Comparison of ENCODE assay signal across 19 mouse cellular contexts in genomic region chr15:81336466-81336865, GRCm38 (mm10). TPM values are rescaled to one million over a fixed set of nuclear protein-coding genes. Genes with fewer than 3 reads are reported as not detected.
DNase-seq lines count a peak whose midpoint lies in the region; ATAC-seq and TF ChIP-seq lines count a peak whose summit lies in the region.
"Had no signal": no experiment of that assay in that cellular context is flagged by ENCODE, and none has a peak within 500 bp of the region (broad histone marks: within the 10 kb centered on the region; RNA-seq: fewer than 3 reads in every experiment).

No protein-coding gene starts in this region.

- H3K27ac ChIP-seq in forebrain, postnatal 0 days (ENCODE audit: low read depth, low read length) = peak overlapping the region; percentile 54; the same call in 1 of the 2 replicates
- H3K27ac ChIP-seq in forebrain, embryonic 12.5 days = no peak overlapping the region
- peak overlapping the region; percentile 54; the same call in 1 of the 2 replicates for H3K27ac ChIP-seq in left cerebral cortex, adult 2 months
- H3K27ac ChIP-seq in cerebellum, adult 2 months (ENCODE audit: insufficient read depth, low read length) = peak overlapping the region; percentile 3; the same call in 1 of the 2 replicates
- H3K27ac ChIP-seq: heart, embryonic 15.5 days had no signal

- H3K4me2 ChIP-seq in forebrain, postnatal 0 days (ENCODE audit: low read depth) = no peak overlapping the region
- H3K4me2 ChIP-seq in forebrain, embryonic 12.5 days = no peak overlapping the region
- H3K4me2 ChIP-seq: heart, embryonic 15.5 days had no signal

- no peaks in the 10 kb centered on the region for H3K9me3 ChIP-seq in forebrain, postnatal 0 days (ENCODE audit: low read length)
- H3K9me3 ChIP-seq in forebrain, embryonic 12.5 days = no peaks in the 10 kb centered on the region
- H3K9me3 ChIP-seq: heart, embryonic 15.5 days had no signal

- no peaks in the 10 kb centered on the region for H3K27me3 ChIP-seq in forebrain, postnatal 0 days (ENCODE audit: insufficient read depth, low read length)
- H3K27me3 ChIP-seq in forebrain, embryonic 12.5 days = no peaks in the 10 kb centered on the region
- no peaks in the 10 kb centered on the region for H3K27me3 ChIP-seq in cerebellum, adult 2 months (ENCODE audit: control insufficient read depth, insufficient read depth, low read length)
- H3K27me3 ChIP-seq: heart, embryonic 15.5 days had no signal

- WGBS in forebrain, postnatal 0 days = 69% methylated on average over 5 of the region's 5 CpGs
- WGBS in forebrain, embryonic 12.5 days = 95% methylated on average over 5 of the region's 5 CpGs
- WGBS in cerebellum, adult 2 months = 17% methylated on average over 5 of the region's 5 CpGs

- no peak overlapping the region for H3K4me3 ChIP-seq in forebrain, postnatal 0 days (ENCODE audit: low read depth, low read length)
- H3K4me3 ChIP-seq in forebrain, embryonic 12.5 days (replicated peaks) = no peak overlapping the region
- no peak overlapping the region for H3K4me3 ChIP-seq in left cerebral cortex, adult 2 months
- H3K4me3 ChIP-seq in cerebellum, adult 2 months (replicated peaks; ENCODE audit: insufficient read depth, low read depth, low read length) = no peak overlapping the region
- H3K4me3 ChIP-seq: heart, embryonic 15.5 days had no signal

- TF ChIP-seq CTCF in forebrain, postnatal 0 days (IDR thresholded peaks at IDR 0.05; ENCODE audit: low read depth) = no peak
- no peak for TF ChIP-seq CTCF in left cerebral cortex, adult 2 months (IDR thresholded peaks at IDR 0.05)
- TF ChIP-seq CTCF in cerebellum, adult 2 months (IDR thresholded peaks at IDR 0.05; ENCODE audit: borderline replicate concordance, insufficient read depth, low read depth, low read length) = no peak

- ATAC-seq in forebrain, postnatal 0 days = peak; percentile 67
- no peak for ATAC-seq in forebrain, embryonic 12.5 days (ENCODE audit: low FRiP score)
- ATAC-seq: inflammation-experienced regulatory T-cells, adult 6 months; liver, postnatal 0 days; midbrain, embryonic 16.5 days had no signal

- DNase-seq in forebrain, postnatal 0 days = no peak
- DNase-seq in left cerebral cortex, adult 2 months (ENCODE audit: extremely low spot score in 1 of 2, low spot score in 2 of 2) = no peak
- no peak for DNase-seq in left cerebral cortex, adult 8-10 months (ENCODE audit: low spot score in 2 of 2)
- DNase-seq in cerebellum, adult 2 months = peak; percentile 61 to 72
- DNase-seq in right cerebral cortex, postnatal 4 days = peak; percentile 33
- no peak for DNase-seq in adrenal gland, postnatal 10 days
- DNase-seq in spleen, postnatal 36 days (ENCODE audit: low spot score in 2 of 2) = no peak
- DNase-seq: adrenal gland, postnatal 25 days; heart, adult 18-20 months; kidney, adult 8-10 months; kidney, postnatal 25 days; layer of hippocampus, adult 9-11 months; liver; liver, postnatal 0 days; thymus, postnatal 36 days had no signal

- H3K36me3 ChIP-seq in forebrain, postnatal 0 days (ENCODE audit: insufficient read depth) = peaks cover 36% of the 10 kb centered on the region
- peaks cover 57% of the 10 kb centered on the region for H3K36me3 ChIP-seq in forebrain, embryonic 12.5 days (replicated peaks)

- no peaks in the 10 kb centered on the region for H3K4me1 ChIP-seq in forebrain, postnatal 0 days (ENCODE audit: insufficient read depth)
- no peaks in the 10 kb centered on the region for H3K4me1 ChIP-seq in forebrain, embryonic 12.5 days
- H3K4me1 ChIP-seq in cerebellum, adult 2 months (ENCODE audit: control insufficient read depth, insufficient read depth, low read length) = peaks cover 18% of the 10 kb centered on the region
- H3K4me1 ChIP-seq: heart, embryonic 15.5 days had no signal

- no peak overlapping the region for H3K9ac ChIP-seq in forebrain, postnatal 0 days
- H3K9ac ChIP-seq in forebrain, embryonic 12.5 days = no peak overlapping the region
- H3K9ac ChIP-seq: heart, embryonic 15.5 days; liver, postnatal 0 days had no signal

- intact Hi-C loops in left cerebral cortex, adult 2 months (cut with DNase I) = no loop called here

- no peak for TF ChIP-seq POLR2A in cerebellum, adult 2 months (IDR thresholded peaks at IDR 0.05; ENCODE audit: borderline replicate concordance, insufficient read depth, low read length)

RNA-seq across cellular contexts. Expression of gene Slc25a17, which starts 24.1 kb away (rescaled TPM):
- total RNA-seq in forebrain, postnatal 0 days (2014; rRNA removed) = 78.8 and 80.7 TPM in 2 replicates
- 121 and 123 TPM in 2 replicates for polyA plus RNA-seq in forebrain, postnatal 0 days (2015; fragmentation: Nextera tagmentation; extraction: Ambion mirVana)
- polyA plus RNA-seq in forebrain, embryonic 12.5 days (2016; fragmentation: Nextera tagmentation; extraction: Ambion mirVana) = 104 and 108 TPM in 2 replicates
- total RNA-seq in left cerebral cortex, adult 2 months (2021) = 10 to 100 TPM; 36.3 to 41.5 TPM
- 10 to 100 TPM; 41.6 to 50.4 (median 43.6) TPM for total RNA-seq in left cerebral cortex, adult 8-10 months (2022)
- polyA plus RNA-seq in cerebellum, adult 2 months (2012; rRNA removed) = 55.8 and 56.0 TPM in 2 replicates
- 100 to 1,000 TPM; 105 to 131 TPM for total RNA-seq in adrenal gland, postnatal 10 days (2021)

Comparison
In these comparisons a context has a peak if more than half of its experiments do, and no peak if none do; other contexts are left out.
1. DNase-seq: peak in cerebellum, adult 2 months (2 of 2) and right cerebral cortex, postnatal 4 days (single experiment); none in forebrain, postnatal 0 days (single experiment), left cerebral cortex, adult 2 months (0 of 2), left cerebral cortex, adult 8-10 months (0 of 2), adrenal gland, postnatal 10 days (single experiment) and spleen, postnatal 36 days (0 of 2).